Mouse (Mus musculus) liver, embryonic 15.5 days (tissue): Measurements from ENCODE around the gene Gps2. TPM values are rescaled to one million over a fixed set of nuclear protein-coding genes. Genes with fewer than 3 reads are reported as not detected.
"Not testable (repeated sequence)": the region's sequence is repeated elsewhere in the genome, so short reads cannot be mapped to it uniquely, and the experiment has no call there.

Experiments used
- ATAC-seq: fragments of 200-750 bp; cut with Nextera tagmentation; 2 replicates; pipeline ENCODE4 v1.8.0; 2017; ENCODE audit warnings: moderate number of reproducible peaks, mild to moderate bottlenecking, moderate library complexity; ENCODE audit not compliant: insufficient read depth
- H3K27ac ChIP-seq: fragments of 300-500 bp; sonication (generic); replicated peaks from 2 replicates; pipeline ENCODE4 v1.5.1; 2015; ENCODE audit warnings: mild to moderate bottlenecking, inconsistent platforms
- H3K27me3 ChIP-seq: fragments of 300-500 bp; sonication (generic); 2 replicates; pipeline ENCODE4 v1.6.1; 2015; ENCODE audit warnings: mild to moderate bottlenecking, inconsistent platforms
- H3K36me3 ChIP-seq: fragments of 300-500 bp; sonication (generic); replicated peaks from 2 replicates; pipeline ENCODE4 v1.6.1; 2015; ENCODE audit warnings: moderate library complexity, mild to moderate bottlenecking, inconsistent platforms
- H3K4me1 ChIP-seq: fragments of 300-500 bp; sonication (generic); replicated peaks from 2 replicates; pipeline ENCODE4 v1.6.1; 2015; ENCODE audit warnings: inconsistent platforms
- H3K4me2 ChIP-seq: fragments of 300-500 bp; sonication (generic); 2 replicates; pipeline ENCODE4 v1.6.1; 2015; ENCODE audit warnings: moderate library complexity, mild to moderate bottlenecking, inconsistent platforms
- H3K4me3 ChIP-seq: fragments of 300-500 bp; sonication (generic); replicated peaks from 2 replicates; pipeline ENCODE4 v1.5.1; 2015; ENCODE audit warnings: mild to moderate bottlenecking, inconsistent platforms
- H3K9ac ChIP-seq: fragments of 300-500 bp; sonication (generic); 2 replicates; pipeline ENCODE4 v1.6.1; 2015; ENCODE audit warnings: moderate library complexity, mild to moderate bottlenecking, inconsistent platforms
- H3K9me3 ChIP-seq: fragments of 300-500 bp; sonication (generic); replicated peaks from 2 replicates; pipeline ENCODE4 v1.6.1; 2016; ENCODE audit warnings: inconsistent platforms
- WGBS: fragments of 180-500 bp; shearing (Covaris S2); methylation state at CpG from one replicate; pipeline ENCODE4 v1.1.7; 2015; ENCODE audit warnings: mixed read lengths; ENCODE audit not compliant: insufficient replicate concordance; 5-methylcytosine and 5-hydroxymethylcytosine counted together
- polyA plus RNA-seq: library from polyadenylated mRNA; unstranded; fragments of >200 nt; fragmentation: Nextera tagmentation; extraction: Ambion mirVana; gene quantifications from 2 replicates; pipeline ENCODE4 v1.2.1, GENCODE M21; 2015

The Gps2 gene
- polyA plus RNA-seq, 1 experiment from 2014 or later = 90.6 TPM

GRCm38 (mm10) chr11:69950807-69951459, 37.2 kb downstream of the Gps2 start:
- Histone ChIP-seq H3K27me3 (peaks cover 54% of the 10 kb centered on the region), H3K36me3 (peaks cover under 1% of the 10 kb centered on the region; the same call in 1 of the 2 replicates), H3K9ac (no peak overlapping the region), H3K9me3 (no peaks in the 10 kb centered on the region), H3K27ac (no peak overlapping the region), H3K4me1 (peaks cover 27% of the 10 kb centered on the region), H3K4me3 (no peak overlapping the region), H3K4me2 (no peak overlapping the region)
- no peak for ATAC-seq
- WGBS = 41% methylated on average over 4 of the region's 4 CpGs

GRCm38 (mm10) chr11:69952274-69952673, 38.6 kb downstream of the Gps2 start:
- Histone ChIP-seq H3K27ac (no peak overlapping the region), H3K9me3 (no peaks in the 10 kb centered on the region), H3K4me2 (no peak overlapping the region), H3K36me3 (no peaks in the 10 kb centered on the region), H3K4me1 (peaks cover 20% of the 10 kb centered on the region), H3K27me3 (peaks cover 62% of the 10 kb centered on the region), H3K9ac (no peak overlapping the region), H3K4me3 (no peak overlapping the region)
- WGBS = 24% methylated on average over 1 of the region's 1 CpGs
- no peak for ATAC-seq

- WGBS = 27% methylated on average over 11 of the region's 11 CpGs
- Histone ChIP-seq H3K4me3 (no peak overlapping the region), H3K36me3 (no peaks in the 10 kb centered on the region), H3K4me1 (peaks cover 10% of the 10 kb centered on the region), H3K9ac (no peak overlapping the region), H3K27me3 (peaks cover 70% of the 10 kb centered on the region), H3K9me3 (no peaks in the 10 kb centered on the region), H3K27ac (no peak overlapping the region), H3K4me2 (no peak overlapping the region)
- ATAC-seq = no peak
These were observed 39.7 kb downstream of the Gps2 start for GRCm38 (mm10) chr11:69953267-69953915.

GRCm38 (mm10) chr11:69955618-69956017, 41.9 kb downstream of the Gps2 start:
- not testable (repeated sequence) for H3K9ac ChIP-seq, H3K4me3 ChIP-seq, ATAC-seq, H3K27ac ChIP-seq, H3K36me3 ChIP-seq, H3K4me2 ChIP-seq, H3K9me3 ChIP-seq, H3K4me1 ChIP-seq
- peaks cover 82% of the 10 kb centered on the region for H3K27me3 ChIP-seq
- WGBS = 69% methylated on average over 4 of the region's 4 CpGs

GRCm38 (mm10) chr11:69956218-69956617, 42.5 kb downstream of the Gps2 start:
- no peak for ATAC-seq
- H3K36me3 ChIP-seq = no peaks in the 10 kb centered on the region
- 56% methylated on average over 1 of the region's 1 CpGs for WGBS
- H3K9me3 ChIP-seq = no peaks in the 10 kb centered on the region
- no peak overlapping the region for H3K4me3 ChIP-seq
- H3K27ac ChIP-seq = no peak overlapping the region
- H3K27me3 ChIP-seq = peaks cover 82% of the 10 kb centered on the region
- no peaks in the 10 kb centered on the region; the same call in 1 of the 2 replicates for H3K4me1 ChIP-seq
- H3K9ac ChIP-seq = no peak overlapping the region
- no peak overlapping the region for H3K4me2 ChIP-seq

GRCm38 (mm10) chr11:69960616-69961015, 46.9 kb downstream of the Gps2 start:
- H3K9ac ChIP-seq = no peak overlapping the region
- peaks cover 9% of the 10 kb centered on the region for H3K4me1 ChIP-seq
- no peak overlapping the region for H3K4me3 ChIP-seq
- no peaks in the 10 kb centered on the region for H3K9me3 ChIP-seq
- no peak for ATAC-seq
- no peak overlapping the region for H3K4me2 ChIP-seq
- H3K27ac ChIP-seq = no peak overlapping the region
- peaks cover 92% of the 10 kb centered on the region for H3K27me3 ChIP-seq
- 41% methylated on average over 5 of the region's 5 CpGs for WGBS
- H3K36me3 ChIP-seq = no peaks in the 10 kb centered on the region

GRCm38 (mm10) chr11:69961841-69962240, 48.2 kb downstream of the Gps2 start:
- H3K9me3 ChIP-seq = no peaks in the 10 kb centered on the region
- WGBS = 7% methylated on average over 5 of the region's 5 CpGs
- ATAC-seq = no peak
- no peak overlapping the region for H3K27ac ChIP-seq
- no peak overlapping the region for H3K9ac ChIP-seq
- peaks cover 21% of the 10 kb centered on the region for H3K4me1 ChIP-seq
- no peaks in the 10 kb centered on the region for H3K36me3 ChIP-seq
- peaks cover 94% of the 10 kb centered on the region for H3K27me3 ChIP-seq
- H3K4me2 ChIP-seq = no peak overlapping the region
- no peak overlapping the region for H3K4me3 ChIP-seq

- peaks cover 17% of the 10 kb centered on the region for H3K36me3 ChIP-seq
- peaks cover 86% of the 10 kb centered on the region for H3K27me3 ChIP-seq
- no peak for ATAC-seq
- H3K9me3 ChIP-seq = no peaks in the 10 kb centered on the region
- H3K4me3 ChIP-seq = peak within 1 kb of the TSS; percentile 47
- peak within 1 kb of the TSS; percentile 74 for H3K4me2 ChIP-seq
- peaks cover 29% of the 10 kb centered on the region for H3K4me1 ChIP-seq
- no peak within 1 kb of the TSS for H3K27ac ChIP-seq
- H3K9ac ChIP-seq = no peak within 1 kb of the TSS
- 9% methylated on average over 24 of the region's 24 CpGs for WGBS
These were observed 51.1 kb downstream of the Gps2 start, which contains the start of gene Cldn7 for GRCm38 (mm10) chr11:69964650-69965270. Gene Cldn7 (plus strand): TSS chr11:69964779.

- no peak overlapping the region for H3K27ac ChIP-seq
- peaks cover 24% of the 10 kb centered on the region for H3K36me3 ChIP-seq
- H3K4me3 ChIP-seq = peak overlapping the region; percentile 47
- ATAC-seq = no peak
- peaks cover 79% of the 10 kb centered on the region for H3K27me3 ChIP-seq
- no peak overlapping the region for H3K9ac ChIP-seq
- 4% methylated on average over 49 of the region's 49 CpGs for WGBS
- peaks cover 29% of the 10 kb centered on the region for H3K4me1 ChIP-seq
- H3K9me3 ChIP-seq = no peaks in the 10 kb centered on the region
- H3K4me2 ChIP-seq = peak overlapping the region; percentile 74
These were observed 51.8 kb downstream of the Gps2 start for GRCm38 (mm10) chr11:69965271-69966005.
